Mouse (Mus musculus) CH12.LX (cell line): Measurements from ENCODE around the gene Map3k11.

Experiments
- CTCF ChIP-seq, 2 experiments: IDR thresholded peaks in 1 of 2; conservative IDR thresholded peaks in 1 of 2; 2 replicates each; pipeline ENCODE4 v1.5.1; 2011 to 2012; ENCODE audit warnings: low read depth in 2 of 2, low read length in 2 of 2, improper control_type of control experiment in 1 of 2, inconsistent platforms in 1 of 2, mild to moderate bottlenecking in 1 of 2, moderate library complexity in 1 of 2
- RCOR1 ChIP-seq: conservative IDR thresholded peaks from 2 replicates; pipeline ENCODE4 v1.6.1; 2012; ENCODE audit warnings: low read depth, mild to moderate bottlenecking, inconsistent platforms, low read length, improper control_type of control experiment

- TF ChIP-seq RCOR1 (no peak), CTCF (conservative IDR thresholded peaks at IDR 0.05 in 1 of 2, IDR thresholded peaks at IDR 0.05 in 1 of 2; ENCODE audit: low read depth in 2 of 2, low read length in 2 of 2) (no peak)
Measured at GRCm38 (mm10) chr19:5646731-5647330, 41.7 kb upstream of the Map3k11 start.
